Mouse (Mus musculus) liver, embryonic 15.5 days (tissue): ENCODE measurements at regions not wholly inside any gene's neighbourhood (a gene's known extent, or its start where the extent isn't known, plus 50 kb on each side); places are given as distances from the start of the nearest gene placed in this dataset.

Experiments
- ATAC-seq: fragments of 200-750 bp; cut with Nextera tagmentation; 2 replicates; pipeline ENCODE4 v1.8.0; 2017; ENCODE audit warnings: moderate number of reproducible peaks, mild to moderate bottlenecking, moderate library complexity; ENCODE audit not compliant: insufficient read depth
- H3K27ac ChIP-seq: fragments of 300-500 bp; sonication (generic); replicated peaks from 2 replicates; pipeline ENCODE4 v1.5.1; 2015; ENCODE audit warnings: mild to moderate bottlenecking, inconsistent platforms
- H3K27me3 ChIP-seq: fragments of 300-500 bp; sonication (generic); 2 replicates; pipeline ENCODE4 v1.6.1; 2015; ENCODE audit warnings: mild to moderate bottlenecking, inconsistent platforms
- H3K36me3 ChIP-seq: fragments of 300-500 bp; sonication (generic); replicated peaks from 2 replicates; pipeline ENCODE4 v1.6.1; 2015; ENCODE audit warnings: moderate library complexity, mild to moderate bottlenecking, inconsistent platforms
- H3K4me1 ChIP-seq: fragments of 300-500 bp; sonication (generic); replicated peaks from 2 replicates; pipeline ENCODE4 v1.6.1; 2015; ENCODE audit warnings: inconsistent platforms
- H3K4me2 ChIP-seq: fragments of 300-500 bp; sonication (generic); 2 replicates; pipeline ENCODE4 v1.6.1; 2015; ENCODE audit warnings: moderate library complexity, mild to moderate bottlenecking, inconsistent platforms
- H3K4me3 ChIP-seq: fragments of 300-500 bp; sonication (generic); replicated peaks from 2 replicates; pipeline ENCODE4 v1.5.1; 2015; ENCODE audit warnings: mild to moderate bottlenecking, inconsistent platforms
- H3K9ac ChIP-seq: fragments of 300-500 bp; sonication (generic); 2 replicates; pipeline ENCODE4 v1.6.1; 2015; ENCODE audit warnings: moderate library complexity, mild to moderate bottlenecking, inconsistent platforms
- H3K9me3 ChIP-seq: fragments of 300-500 bp; sonication (generic); replicated peaks from 2 replicates; pipeline ENCODE4 v1.6.1; 2016; ENCODE audit warnings: inconsistent platforms
- WGBS: fragments of 180-500 bp; shearing (Covaris S2); methylation state at CpG from one replicate; pipeline ENCODE4 v1.1.7; 2015; ENCODE audit warnings: mixed read lengths; ENCODE audit not compliant: insufficient replicate concordance; 5-methylcytosine and 5-hydroxymethylcytosine counted together

DNA sequence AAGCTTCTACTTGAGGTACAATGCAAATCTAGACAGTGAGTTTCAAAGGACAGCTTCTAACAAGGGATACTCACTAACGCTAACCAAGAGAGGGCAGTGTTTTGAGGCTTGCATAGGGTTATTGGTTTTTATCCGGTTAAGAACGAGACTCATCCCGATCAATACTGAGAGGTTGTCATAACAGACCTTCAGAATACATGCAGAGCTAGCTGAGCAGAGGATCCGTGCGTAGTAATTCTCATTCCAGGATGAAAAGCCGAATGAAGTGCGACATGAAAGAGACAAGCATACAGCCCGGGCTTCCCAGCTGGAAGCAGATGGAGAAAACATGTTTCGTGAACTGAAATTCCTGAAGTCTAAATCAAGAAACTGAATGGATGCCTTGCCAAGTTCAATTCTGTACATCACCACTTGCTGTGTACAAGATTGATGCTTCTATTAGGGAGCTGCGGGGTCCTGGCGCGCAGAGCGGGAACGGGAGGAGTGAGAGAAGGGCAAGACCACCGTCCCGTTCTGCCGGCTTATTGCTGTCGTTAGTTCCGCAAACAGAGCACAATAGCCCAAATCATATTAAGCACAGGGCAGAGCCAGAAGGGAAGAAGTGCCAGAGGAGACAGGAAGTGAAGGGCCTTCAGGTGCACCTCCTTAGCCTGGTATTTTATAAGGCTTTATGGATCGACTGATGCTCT is 65.4 kb upstream of the Tes start:
- H3K9ac ChIP-seq, result no peak overlapping the region
- no peaks in the 10 kb centered on the region for H3K9me3 ChIP-seq
- ATAC-seq, result no peak
- H3K4me2 ChIP-seq, result no peak overlapping the region
- H3K4me3 ChIP-seq, result no peak overlapping the region
- WGBS, result 68% methylated on average over 21 of the region's 21 CpGs
- H3K27ac ChIP-seq, result no peak overlapping the region
- H3K36me3 ChIP-seq, result no peaks in the 10 kb centered on the region
- H3K27me3 ChIP-seq, result no peaks in the 10 kb centered on the region
- H3K4me1 ChIP-seq, result no peaks in the 10 kb centered on the region

DNA sequence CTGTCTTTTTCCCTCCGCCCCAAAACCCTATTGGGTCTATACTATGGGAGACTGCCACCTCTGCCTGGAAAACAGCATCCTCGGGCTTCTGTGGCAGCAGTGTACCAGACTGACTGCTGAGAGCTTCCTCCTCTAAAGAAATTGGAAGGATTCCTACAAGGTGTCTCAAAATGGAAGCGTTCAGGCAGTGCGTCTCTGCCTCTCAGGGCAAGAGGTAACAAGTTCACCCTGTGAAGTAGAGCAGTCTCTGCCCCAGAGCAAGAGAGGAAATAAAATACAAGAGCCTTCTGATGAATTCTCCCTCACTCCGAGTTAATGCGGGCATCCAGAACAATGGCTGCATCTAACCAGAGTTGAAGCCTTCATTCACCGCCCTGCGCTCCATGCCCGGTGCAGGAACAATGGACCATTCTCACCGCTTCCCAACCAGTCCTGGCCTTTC is 69.4 kb upstream of the Tes start:
- Histone ChIP-seq H3K4me2 (no peak overlapping the region), H3K4me1 (no peaks in the 10 kb centered on the region), H3K36me3 (no peaks in the 10 kb centered on the region), H3K9me3 (no peaks in the 10 kb centered on the region), H3K4me3 (no peak overlapping the region), H3K9ac (no peak overlapping the region), H3K27ac (no peak overlapping the region), H3K27me3 (no peaks in the 10 kb centered on the region)
- ATAC-seq, result no peak
- WGBS, result 35% methylated on average over 10 of the region's 10 CpGs

DNA sequence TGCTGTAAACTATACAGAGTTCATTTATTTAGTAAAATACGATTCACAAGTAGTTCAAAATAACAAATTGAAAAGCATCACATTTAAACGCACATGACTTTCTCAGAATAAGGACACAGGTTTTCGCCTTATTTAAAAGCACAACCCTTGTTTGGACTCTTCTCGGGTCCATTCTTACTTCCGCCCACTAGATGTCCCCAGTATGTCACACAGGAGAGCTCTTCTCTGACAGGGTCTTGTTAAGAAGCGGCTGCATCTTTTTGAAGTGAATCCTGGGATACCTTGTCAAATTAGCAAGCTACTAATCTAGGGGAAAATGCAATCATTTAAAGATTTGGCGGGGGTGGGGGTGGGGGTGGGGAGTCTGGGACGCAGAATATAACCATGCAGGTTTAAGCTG is 70.2 kb upstream of the Tes start:
- no peaks in the 10 kb centered on the region for H3K27me3 ChIP-seq
- no peaks in the 10 kb centered on the region for H3K36me3 ChIP-seq
- 7% methylated on average over 8 of the region's 8 CpGs for WGBS
- H3K9ac ChIP-seq, result no peak overlapping the region
- H3K4me1 ChIP-seq, result no peaks in the 10 kb centered on the region
- H3K27ac ChIP-seq, result no peak overlapping the region
- H3K9me3 ChIP-seq, result no peaks in the 10 kb centered on the region
- H3K4me3 ChIP-seq, result no peak overlapping the region
- no peak overlapping the region for H3K4me2 ChIP-seq
- no peak for ATAC-seq

DNA sequence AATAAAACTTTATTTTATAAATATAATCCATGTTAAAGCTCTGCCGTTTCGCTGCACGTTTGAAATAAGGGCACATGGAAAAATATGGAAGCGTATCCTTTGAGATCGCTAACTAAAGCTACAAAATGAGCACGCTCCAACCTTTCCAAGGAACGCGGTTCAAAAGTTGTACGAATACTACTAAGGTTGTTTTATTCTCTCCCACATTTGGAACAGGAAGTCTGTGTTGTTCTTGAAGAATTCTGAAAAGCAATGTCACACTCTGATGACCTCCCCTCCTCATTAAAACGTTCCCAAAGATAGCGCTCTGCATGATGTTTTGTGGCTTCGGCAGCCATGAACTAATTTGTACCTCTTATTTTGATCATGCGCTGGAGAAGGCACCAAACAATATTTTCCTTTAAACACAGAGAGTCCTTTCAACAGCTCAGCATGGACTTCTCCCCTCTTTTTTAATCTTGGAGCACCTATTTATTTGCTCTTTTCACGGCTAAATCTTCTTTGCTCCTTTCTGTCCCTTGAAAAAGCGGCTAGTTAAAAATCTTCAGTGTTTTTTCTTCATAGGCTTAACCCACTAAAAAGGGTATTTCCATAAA is 72.9 kb upstream of the Tes start:
- ATAC-seq, result no peak
- Histone ChIP-seq H3K9me3 (no peaks in the 10 kb centered on the region), H3K36me3 (no peaks in the 10 kb centered on the region), H3K27me3 (no peaks in the 10 kb centered on the region), H3K4me1 (no peaks in the 10 kb centered on the region), H3K4me3 (no peak overlapping the region), H3K4me2 (no peak overlapping the region), H3K27ac (no peak overlapping the region), H3K9ac (no peak overlapping the region)
- WGBS, result 68% methylated on average over 15 of the region's 15 CpGs

DNA sequence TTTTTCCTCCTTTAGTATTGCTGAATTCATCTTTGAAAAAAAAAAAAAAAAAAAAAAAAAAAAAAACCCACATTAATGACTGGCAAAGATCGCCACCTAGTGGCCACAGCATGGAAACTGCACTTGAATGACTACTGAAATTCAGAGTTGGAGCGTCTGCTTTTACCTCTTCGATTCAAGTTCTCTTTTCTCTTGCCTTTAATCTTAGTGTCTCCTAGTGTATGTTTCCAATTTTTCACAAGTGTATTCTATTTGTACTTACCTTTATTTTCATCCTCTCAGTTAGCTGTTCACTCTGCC is 79.9 kb upstream of the Tfec start:
- ATAC-seq, result no peak
- Histone ChIP-seq H3K4me1 (no peaks in the 10 kb centered on the region), H3K27ac (no peak overlapping the region), H3K4me3 (no peak overlapping the region), H3K9ac (no peak overlapping the region), H3K27me3 (no peaks in the 10 kb centered on the region), H3K9me3 (no peaks in the 10 kb centered on the region), H3K36me3 (no peaks in the 10 kb centered on the region), H3K4me2 (no peak overlapping the region)
- 19% methylated on average over 3 of the region's 3 CpGs for WGBS

DNA sequence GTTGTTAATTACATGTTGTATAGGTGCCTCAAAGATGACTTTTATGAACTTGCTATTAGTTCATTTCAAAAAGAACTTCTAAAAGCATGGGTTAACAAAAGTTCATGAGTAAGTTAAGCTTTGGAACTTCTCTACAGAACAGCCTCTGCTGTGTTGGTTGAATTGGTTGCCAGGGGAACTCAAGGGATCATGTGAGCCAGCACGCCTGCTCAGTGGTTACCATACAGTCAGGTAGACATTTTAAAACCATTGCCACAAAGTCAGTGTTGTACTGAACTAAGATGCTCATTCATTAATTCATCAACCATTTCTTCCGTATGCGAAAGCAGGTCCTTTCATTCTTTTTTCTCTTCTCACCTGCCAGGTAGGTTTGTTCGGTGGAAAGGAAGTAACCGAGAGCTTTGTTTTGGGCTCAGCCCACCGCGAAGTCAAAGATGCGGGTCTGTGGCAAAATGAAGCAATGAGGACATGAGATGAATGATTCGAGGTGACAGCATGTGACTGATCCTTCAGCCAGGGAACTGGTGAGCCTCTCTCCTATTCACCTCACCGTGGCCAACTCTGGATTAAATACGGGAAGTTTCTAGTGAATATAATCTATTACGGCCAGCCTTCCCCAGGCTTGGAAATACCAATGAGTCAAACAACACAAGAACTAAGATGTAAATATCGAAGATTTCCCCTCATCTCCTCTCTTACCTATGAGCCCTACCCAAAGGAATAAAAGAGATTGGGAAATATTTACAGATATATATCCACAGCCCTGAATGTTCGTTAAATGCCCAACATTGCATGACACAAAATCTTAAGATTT is 79.4 kb upstream of the Tfec start:
- Histone ChIP-seq H3K27me3 (no peaks in the 10 kb centered on the region), H3K27ac (no peak overlapping the region), H3K9me3 (no peaks in the 10 kb centered on the region), H3K36me3 (no peaks in the 10 kb centered on the region), H3K9ac (no peak overlapping the region), H3K4me3 (no peak overlapping the region), H3K4me2 (no peak overlapping the region), H3K4me1 (no peaks in the 10 kb centered on the region)
- no peak for ATAC-seq
- WGBS, result 51% methylated on average over 14 of the region's 14 CpGs

DNA sequence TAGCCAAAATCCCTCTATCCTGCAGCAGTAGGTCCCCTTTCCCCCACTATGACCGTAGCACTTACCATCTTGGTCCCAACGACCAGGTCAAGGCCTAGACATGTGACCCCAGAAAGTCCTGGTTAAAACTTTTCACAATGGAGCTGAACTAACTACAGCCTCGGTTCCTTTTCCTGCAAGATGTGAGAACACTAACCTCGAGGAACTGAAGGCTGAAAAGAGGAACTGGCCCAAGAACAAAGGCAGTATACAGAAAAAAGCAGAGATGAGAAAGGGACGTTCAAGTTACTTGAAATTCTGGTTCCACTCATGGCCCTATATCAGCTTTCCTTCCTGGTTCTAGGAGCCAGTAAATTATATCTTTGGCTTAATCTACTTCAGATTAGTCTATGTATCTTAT is 67.4 kb upstream of the Tfec start:
- H3K4me2 ChIP-seq, result no peak overlapping the region
- no peak overlapping the region; the same call in 1 of the 2 replicates for H3K27ac ChIP-seq
- no peaks in the 10 kb centered on the region for H3K27me3 ChIP-seq
- H3K9ac ChIP-seq, result no peak overlapping the region
- H3K4me3 ChIP-seq, result no peak overlapping the region
- WGBS, result 20% methylated on average over 5 of the region's 5 CpGs
- no peak for ATAC-seq
- no peaks in the 10 kb centered on the region for H3K36me3 ChIP-seq
- no peaks in the 10 kb centered on the region for H3K4me1 ChIP-seq
- H3K9me3 ChIP-seq, result no peaks in the 10 kb centered on the region

DNA sequence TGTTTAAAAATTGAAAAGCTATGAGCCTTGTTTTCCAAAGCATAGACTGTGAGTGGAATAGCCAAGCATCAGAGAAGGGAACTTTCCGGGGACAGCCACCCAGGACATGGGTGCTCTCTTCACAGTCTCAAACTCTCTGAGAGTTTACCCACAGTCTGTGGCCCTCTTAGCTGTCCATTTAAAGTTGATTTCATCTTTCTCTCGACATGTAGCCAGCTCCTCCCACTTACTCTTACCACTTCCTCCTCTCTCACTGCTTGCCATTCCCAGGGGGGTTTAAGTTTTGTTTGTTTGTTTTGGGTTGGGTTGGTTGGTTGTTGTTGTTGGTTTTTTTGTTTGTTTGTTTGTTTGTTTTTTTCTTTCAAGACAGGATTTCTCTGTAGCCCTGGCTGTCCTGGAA is 66.1 kb upstream of the Tfec start:
- ATAC-seq, result no peak
- Histone ChIP-seq H3K27ac (no peak overlapping the region), H3K9me3 (no peaks in the 10 kb centered on the region), H3K4me2 (no peak overlapping the region), H3K4me3 (no peak overlapping the region), H3K9ac (no peak overlapping the region), H3K4me1 (no peaks in the 10 kb centered on the region), H3K27me3 (no peaks in the 10 kb centered on the region), H3K36me3 (no peaks in the 10 kb centered on the region)
- 39% methylated on average over 2 of the region's 2 CpGs for WGBS

DNA sequence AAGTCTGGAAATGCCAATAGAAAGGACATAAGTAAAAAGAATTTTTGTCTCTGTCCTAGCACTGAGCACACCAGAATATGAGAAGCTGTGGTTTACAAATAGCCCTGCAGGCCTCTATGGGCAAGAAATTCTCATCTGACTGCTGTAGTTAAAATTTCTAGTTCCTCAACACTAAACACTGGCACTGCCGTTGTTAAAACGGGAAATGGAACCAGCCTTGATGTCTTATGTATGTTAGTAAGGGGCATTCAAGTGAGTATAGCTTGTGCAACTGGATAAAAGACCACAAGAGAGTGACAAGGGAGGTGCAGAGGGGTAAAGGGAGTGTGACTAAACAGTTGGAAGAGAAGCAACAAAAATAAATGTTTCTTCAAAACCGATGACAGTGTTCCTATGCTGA is 65.7 kb upstream of the Tfec start:
- Histone ChIP-seq H3K4me2 (no peak overlapping the region), H3K9me3 (no peaks in the 10 kb centered on the region), H3K9ac (no peak overlapping the region), H3K4me3 (no peak overlapping the region), H3K36me3 (no peaks in the 10 kb centered on the region), H3K27ac (0 out of 2 replicates have a peak overlapping the region, but pooled peaks have one; percentile 6), H3K4me1 (no peaks in the 10 kb centered on the region), H3K27me3 (no peaks in the 10 kb centered on the region)
- ATAC-seq, result no peak
- 25% methylated on average over 3 of the region's 3 CpGs for WGBS

DNA sequence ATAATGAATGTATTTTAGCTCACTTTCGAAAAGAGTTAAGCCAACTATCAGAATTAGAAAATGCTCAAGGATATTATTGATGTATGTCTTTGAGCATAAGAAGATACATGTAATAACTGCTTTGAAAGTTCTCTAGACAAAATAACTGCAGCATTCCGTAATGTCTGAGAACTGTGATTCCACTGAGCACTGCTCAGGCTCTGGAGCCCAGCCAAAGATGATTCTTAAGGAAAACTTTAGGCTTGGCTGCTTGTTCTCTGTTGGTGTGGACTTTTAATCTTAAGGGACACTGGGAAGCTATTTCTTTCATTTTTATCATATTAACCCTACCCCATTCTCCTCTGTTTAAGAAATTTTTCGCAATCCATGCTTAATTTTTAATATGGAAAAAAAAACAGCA is 59.9 kb upstream of the Tfec start:
- H3K36me3 ChIP-seq, result no peaks in the 10 kb centered on the region

DNA sequence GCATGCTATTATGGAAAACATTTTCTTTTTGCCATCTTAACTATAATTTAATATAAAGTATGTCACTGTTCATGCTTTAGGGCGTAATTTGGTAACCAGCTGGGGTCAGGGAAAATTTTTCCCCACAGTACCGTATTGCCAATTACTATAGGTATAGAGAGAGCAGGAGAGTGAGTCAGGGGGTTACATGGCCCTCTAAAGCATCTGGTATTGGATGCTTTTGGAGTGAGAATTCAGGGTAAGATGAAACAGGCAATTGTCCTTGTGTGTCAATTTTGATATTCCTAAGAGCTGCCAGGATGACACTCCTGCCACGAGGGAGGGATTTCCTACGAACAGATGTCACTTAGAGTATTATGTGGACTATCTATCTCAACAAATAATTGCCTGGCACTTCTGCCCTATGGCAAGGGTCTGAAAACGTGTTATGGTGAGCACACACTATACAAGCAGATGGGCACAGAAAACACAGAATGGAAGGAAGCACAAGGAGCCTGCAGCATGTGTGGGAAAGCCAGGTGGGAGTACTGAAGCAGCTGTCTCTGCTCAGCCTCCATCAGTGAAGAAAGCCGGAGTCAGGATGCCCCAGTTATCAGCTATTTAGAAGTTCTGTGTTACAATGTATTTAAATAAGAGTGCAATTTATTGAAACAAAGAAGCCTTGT is 58.7 kb upstream of the Tfec start:
- Histone ChIP-seq H3K36me3 (no peaks in the 10 kb centered on the region), H3K4me2 (no peak overlapping the region), H3K4me3 (no peak overlapping the region), H3K27me3 (no peaks in the 10 kb centered on the region), H3K4me1 (no peaks in the 10 kb centered on the region), H3K27ac (no peak overlapping the region), H3K9ac (no peak overlapping the region), H3K9me3 (no peaks in the 10 kb centered on the region)
- WGBS, result 51% methylated on average over 6 of the region's 6 CpGs
- ATAC-seq, result no peak

More for the DNA sequence above, 59.9 kb upstream of the Tfec start:
- Histone ChIP-seq H3K9ac (no peak overlapping the region), H3K27ac (no peak overlapping the region), H3K4me2 (no peak overlapping the region), H3K4me3 (no peak overlapping the region), H3K27me3 (no peaks in the 10 kb centered on the region), H3K4me1 (no peaks in the 10 kb centered on the region), H3K9me3 (no peaks in the 10 kb centered on the region)
- ATAC-seq, result no peak
- 56% methylated on average over 3 of the region's 3 CpGs for WGBS
